Mouse (Mus musculus): ENCODE measurements around the gene Ccdc124. TPM values are rescaled to one million over a fixed set of nuclear protein-coding genes. Genes with fewer than 3 reads are reported as not detected.
A peak's percentile ranks its signal among the peaks of the same experiment; 100 is the strongest.

Ccdc124 gene
- total RNA-seq, 2 experiments from 2014 or later, result 94.8 to 99.0 TPM

GRCm38 (mm10) chr8:70865350-70866000 lies 8.3 kb downstream of the Ccdc124 start:
- Histone ChIP-seq H3K4me3 (peak overlapping the region; percentile 62), H3K27ac (peak overlapping the region; percentile 93)
- peak; percentile 98 to 99 for DNase-seq (ENCODE audit: extremely low spot score in 1 of 2, low spot score in 2 of 2)
- no peak for TF ChIP-seq CTCF (IDR thresholded peaks at IDR 0.05)
- intact Hi-C loops (cut with DNase I), result no loop called here

- TF ChIP-seq CTCF (IDR thresholded peaks at IDR 0.05), result no peak
- H3K4me3 ChIP-seq, result peak overlapping the region; percentile 62
- intact Hi-C loops (cut with DNase I), result no loop called here
- peak overlapping the region; percentile 93 for H3K27ac ChIP-seq
- DNase-seq (ENCODE audit: extremely low spot score in 1 of 2, low spot score in 2 of 2), result no peak
Measured at GRCm38 (mm10) chr8:70864712-70865221, 9.0 kb downstream of the Ccdc124 start.

GRCm38 (mm10) chr8:70863956-70864711 lies 9.6 kb downstream of the Ccdc124 start:
- Histone ChIP-seq H3K4me3 (peak overlapping the region; percentile 34), H3K27ac (no peak overlapping the region; the same call in 1 of the 2 replicates)
- peak in 1 of 2 experiments; percentile 47 for DNase-seq (ENCODE audit: extremely low spot score in 1 of 2, low spot score in 2 of 2)
- intact Hi-C loops (cut with DNase I), result no loop called here
- no peak for TF ChIP-seq CTCF (IDR thresholded peaks at IDR 0.05)

GRCm38 (mm10) chr8:70862824-70863641 lies 10.7 kb downstream of the Ccdc124 start, which contains the start of gene Kcnn1:
Gene Kcnn1 (minus strand): TSS chr8:70863258.
- H3K27ac ChIP-seq, result peak within 1 kb of the TSS; percentile 50
- peak within 1 kb of the TSS; percentile 34 for H3K4me3 ChIP-seq
- no peak; the same call in 1 of the 2 replicates for TF ChIP-seq CTCF (IDR thresholded peaks at IDR 0.05)
- intact Hi-C loops (cut with DNase I), result no loop called here
- no peak for DNase-seq (ENCODE audit: extremely low spot score in 1 of 2, low spot score in 2 of 2)

- intact Hi-C loops (cut with DNase I), result no loop called here
- DNase-seq (ENCODE audit: extremely low spot score in 1 of 2, low spot score in 2 of 2), result no peak
- Histone ChIP-seq H3K27ac (no peak overlapping the region), H3K4me3 (no peak overlapping the region)
- TF ChIP-seq CTCF (IDR thresholded peaks at IDR 0.05), result no peak
Measured at GRCm38 (mm10) chr8:70857516-70857915, 16.2 kb downstream of the Ccdc124 start.

- intact Hi-C loops (cut with DNase I), result no loop called here
- TF ChIP-seq CTCF (IDR thresholded peaks at IDR 0.05), result no peak
- DNase-seq (ENCODE audit: extremely low spot score in 1 of 2, low spot score in 2 of 2), result peak; percentile 80 to 81
- Histone ChIP-seq H3K4me3 (peak overlapping the region; percentile 59), H3K27ac (peak overlapping the region; percentile 65)
Measured at GRCm38 (mm10) chr8:70856541-70857197, 17.1 kb downstream of the Ccdc124 start.

- no peak for DNase-seq (ENCODE audit: extremely low spot score in 1 of 2, low spot score in 2 of 2)
- Histone ChIP-seq H3K27ac (no peak overlapping the region), H3K4me3 (peak overlapping the region; percentile 59)
- intact Hi-C loops (cut with DNase I), result no loop called here
- TF ChIP-seq CTCF (IDR thresholded peaks at IDR 0.05), result no peak
Measured at GRCm38 (mm10) chr8:70856028-70856427, 17.7 kb downstream of the Ccdc124 start.

GRCm38 (mm10) chr8:70853863-70854262 lies 19.9 kb downstream of the Ccdc124 start:
- intact Hi-C loops (cut with DNase I), result no loop called here
- Histone ChIP-seq H3K27ac (no peak overlapping the region), H3K4me3 (no peak overlapping the region)
- TF ChIP-seq CTCF (IDR thresholded peaks at IDR 0.05), result no peak
- DNase-seq (ENCODE audit: extremely low spot score in 1 of 2, low spot score in 2 of 2), result no peak

GRCm38 (mm10) chr8:70852595-70853231 lies 21.0 kb downstream of the Ccdc124 start:
- DNase-seq (ENCODE audit: extremely low spot score in 1 of 2, low spot score in 2 of 2), result no peak
- intact Hi-C loops (cut with DNase I), result no loop called here
- H3K4me3 ChIP-seq, result no peak overlapping the region
- H3K27ac ChIP-seq, result no peak overlapping the region
- no peak for TF ChIP-seq CTCF (IDR thresholded peaks at IDR 0.05)

GRCm38 (mm10) chr8:70851837-70852236 lies 21.9 kb downstream of the Ccdc124 start:
- intact Hi-C loops (cut with DNase I), result no loop called here
- TF ChIP-seq CTCF (IDR thresholded peaks at IDR 0.05), result no peak
- DNase-seq (ENCODE audit: extremely low spot score in 1 of 2, low spot score in 2 of 2), result no peak
- Histone ChIP-seq H3K4me3 (no peak overlapping the region), H3K27ac (no peak overlapping the region)

GRCm38 (mm10) chr8:70850947-70851346 lies 22.8 kb downstream of the Ccdc124 start:
- no peak for DNase-seq (ENCODE audit: extremely low spot score in 1 of 2, low spot score in 2 of 2)
- intact Hi-C loops (cut with DNase I), result no loop called here
- Histone ChIP-seq H3K27ac (no peak overlapping the region), H3K4me3 (no peak overlapping the region)
- TF ChIP-seq CTCF (IDR thresholded peaks at IDR 0.05), result no peak
